Mouse (Mus musculus) liver, embryonic 16.5 days (tissue): ENCODE results near the gene Trappc10. TPM values are rescaled to one million over a fixed set of nuclear protein-coding genes. Genes with fewer than 3 reads are reported as not detected.
A peak's percentile ranks its signal among the peaks of the same experiment; 100 is the strongest.

Source experiments
- ATAC-seq: fragments of 200-750 bp; cut with Nextera tagmentation; 2 replicates; pipeline ENCODE4 v1.8.0; 2017; ENCODE audit warnings: low read depth, mild to moderate bottlenecking, moderate number of reproducible peaks, moderate library complexity
- H3K27ac ChIP-seq: fragments of 300-500 bp; sonication (generic); 2 replicates; pipeline ENCODE4 v1.5.1; 2014; ENCODE audit warnings: mild to moderate bottlenecking, low read length
- H3K27me3 ChIP-seq: fragments of 300-500 bp; sonication (generic); 2 replicates; pipeline ENCODE4 v1.6.1; 2014; ENCODE audit warnings: low read depth, low read length, mixed read lengths; ENCODE audit not compliant: control insufficient read depth, insufficient read depth
- H3K36me3 ChIP-seq: fragments of 300-500 bp; sonication (generic); 2 replicates; pipeline ENCODE4 v1.6.1; 2014; ENCODE audit warnings: mild to moderate bottlenecking; ENCODE audit not compliant: control insufficient read depth, insufficient read depth
- H3K4me1 ChIP-seq: fragments of 300-500 bp; sonication (generic); 2 replicates; pipeline ENCODE4 v1.6.1; 2014; ENCODE audit warnings: low read depth, low read length, mixed read lengths; ENCODE audit not compliant: control insufficient read depth
- H3K4me2 ChIP-seq: fragments of 300-500 bp; sonication (generic); 2 replicates; pipeline ENCODE4 v1.6.1; 2014; ENCODE audit warnings: low read depth, low read length, mixed read lengths
- H3K4me3 ChIP-seq: fragments of 300-500 bp; sonication (generic); 2 replicates; pipeline ENCODE4 v1.5.1; 2014; ENCODE audit warnings: low read depth, mild to moderate bottlenecking, low read length
- H3K9ac ChIP-seq: fragments of 300-500 bp; sonication (generic); 2 replicates; pipeline ENCODE4 v1.6.1; 2014; ENCODE audit warnings: low read depth, low read length
- H3K9me3 ChIP-seq: fragments of 300-500 bp; sonication (generic); replicated peaks from 2 replicates; pipeline ENCODE4 v1.6.1; 2016; ENCODE audit warnings: low read length; ENCODE audit not compliant: control insufficient read depth
- WGBS: fragments of 180-500 bp; shearing (Covaris S2); extraction: QIAGEN DNeasy Blood & Tissue Kit; methylation state at CpG from one replicate; pipeline ENCODE4 v1.1.7; 2014; ENCODE audit not compliant: insufficient replicate concordance; 5-methylcytosine and 5-hydroxymethylcytosine counted together
- polyA plus RNA-seq: library from polyadenylated mRNA; unstranded; fragments of >200 nt; fragmentation: Nextera tagmentation; extraction: Ambion mirVana; gene quantifications from 2 replicates; pipeline ENCODE4 v1.2.1, GENCODE M21; 2015

Trappc10 gene
- polyA plus RNA-seq, 1 experiment from 2014 or later: 5.9 TPM

- Histone ChIP-seq H3K4me1 (peaks cover 8% of the 10 kb centered on the region), H3K9me3 (no peaks in the 10 kb centered on the region), H3K27me3 (no peaks in the 10 kb centered on the region), H3K4me2 (no peak overlapping the region), H3K4me3 (no peak overlapping the region), H3K9ac (no peak overlapping the region), H3K36me3 (peaks cover 29% of the 10 kb centered on the region), H3K27ac (no peak overlapping the region)
- WGBS: 89% methylated on average over 5 of the region's 5 CpGs
- ATAC-seq: no peak
Measured at GRCm38 (mm10) chr10:78228560-78228928, 15.9 kb downstream of the Trappc10 start.

- Histone ChIP-seq H3K9ac (no peak overlapping the region), H3K4me3 (no peak overlapping the region), H3K27me3 (no peaks in the 10 kb centered on the region), H3K27ac (no peak overlapping the region), H3K9me3 (no peaks in the 10 kb centered on the region), H3K4me1 (peaks cover 3% of the 10 kb centered on the region; the same call in 1 of the 2 replicates), H3K4me2 (no peak overlapping the region), H3K36me3 (peaks cover 29% of the 10 kb centered on the region)
- ATAC-seq: no peak
- WGBS: 82% methylated on average over 8 of the region's 8 CpGs
Measured at GRCm38 (mm10) chr10:78227875-78228559, 16.4 kb downstream of the Trappc10 start.

- no peak for ATAC-seq
- 80% methylated on average over 6 of the region's 6 CpGs for WGBS
- H3K36me3 ChIP-seq: peaks cover 34% of the 10 kb centered on the region
Measured at GRCm38 (mm10) chr10:78224136-78224535, 20.3 kb downstream of the Trappc10 start.

GRCm38 (mm10) chr10:78222908-78223307, 21.5 kb downstream of the Trappc10 start:
- Histone ChIP-seq H3K36me3 (peaks cover 33% of the 10 kb centered on the region), H3K4me1 (peaks cover 18% of the 10 kb centered on the region), H3K4me3 (no peak overlapping the region), H3K9me3 (no peaks in the 10 kb centered on the region), H3K27me3 (no peaks in the 10 kb centered on the region), H3K27ac (no peak overlapping the region), H3K9ac (no peak overlapping the region), H3K4me2 (no peak overlapping the region)
- 89% methylated on average over 4 of the region's 4 CpGs for WGBS
- no peak for ATAC-seq

More at GRCm38 (mm10) chr10:78224136-78224535, 20.3 kb downstream of the Trappc10 start:
- H3K9me3 ChIP-seq: no peaks in the 10 kb centered on the region
- H3K4me3 ChIP-seq: no peak overlapping the region
- H3K4me1 ChIP-seq: peaks cover 12% of the 10 kb centered on the region
- no peak overlapping the region for H3K9ac ChIP-seq
- H3K4me2 ChIP-seq: no peak overlapping the region
- no peak overlapping the region for H3K27ac ChIP-seq
- H3K27me3 ChIP-seq: no peaks in the 10 kb centered on the region

- Histone ChIP-seq H3K4me3 (no peak overlapping the region), H3K27me3 (no peaks in the 10 kb centered on the region), H3K4me1 (peaks cover 32% of the 10 kb centered on the region), H3K9ac (no peak overlapping the region), H3K4me2 (no peak overlapping the region), H3K36me3 (peaks cover 39% of the 10 kb centered on the region), H3K9me3 (no peaks in the 10 kb centered on the region), H3K27ac (no peak overlapping the region)
- ATAC-seq: no peak
- 93% methylated on average over 7 of the region's 7 CpGs for WGBS
Measured at GRCm38 (mm10) chr10:78221315-78221714, 23.1 kb downstream of the Trappc10 start.

- no peak overlapping the region for H3K9ac ChIP-seq
- H3K9me3 ChIP-seq: no peaks in the 10 kb centered on the region
- H3K4me1 ChIP-seq: peaks cover 47% of the 10 kb centered on the region
- no peak for ATAC-seq
- no peaks in the 10 kb centered on the region for H3K27me3 ChIP-seq
- WGBS: 78% methylated on average over 1 of the region's 1 CpGs
- H3K36me3 ChIP-seq: peaks cover 52% of the 10 kb centered on the region
- H3K4me2 ChIP-seq: no peak overlapping the region
- no peak overlapping the region for H3K27ac ChIP-seq
- H3K4me3 ChIP-seq: no peak overlapping the region
Measured at GRCm38 (mm10) chr10:78219528-78219927, 24.9 kb downstream of the Trappc10 start.

GRCm38 (mm10) chr10:78218576-78218975, 25.9 kb downstream of the Trappc10 start:
- Histone ChIP-seq H3K9me3 (no peaks in the 10 kb centered on the region), H3K36me3 (peaks cover 61% of the 10 kb centered on the region), H3K27me3 (no peaks in the 10 kb centered on the region), H3K27ac (peak overlapping the region; percentile 86), H3K4me1 (peaks cover 47% of the 10 kb centered on the region), H3K4me3 (no peak overlapping the region), H3K4me2 (no peak overlapping the region), H3K9ac (no peak overlapping the region)
- ATAC-seq: no peak
- WGBS: 85% methylated on average over 6 of the region's 6 CpGs

GRCm38 (mm10) chr10:78216376-78217083, 27.9 kb downstream of the Trappc10 start:
- peak overlapping the region; percentile 52 for H3K9ac ChIP-seq
- H3K9me3 ChIP-seq: no peaks in the 10 kb centered on the region
- 42% methylated on average over 6 of the region's 6 CpGs for WGBS
- peaks cover 71% of the 10 kb centered on the region for H3K36me3 ChIP-seq
- ATAC-seq: peak; percentile 100
- H3K4me3 ChIP-seq: 0 out of 2 replicates have a peak overlapping the region, but pooled peaks have one; percentile 19
- H3K4me2 ChIP-seq: peak overlapping the region; percentile 50
- H3K4me1 ChIP-seq: peaks cover 47% of the 10 kb centered on the region
- no peaks in the 10 kb centered on the region for H3K27me3 ChIP-seq
- H3K27ac ChIP-seq: peak overlapping the region; percentile 86

- Histone ChIP-seq H3K27me3 (no peaks in the 10 kb centered on the region), H3K9me3 (no peaks in the 10 kb centered on the region), H3K27ac (peak overlapping the region; percentile 14; the same call in 1 of the 2 replicates), H3K4me1 (peaks cover 35% of the 10 kb centered on the region), H3K9ac (no peak overlapping the region), H3K36me3 (peaks cover 75% of the 10 kb centered on the region), H3K4me2 (no peak overlapping the region), H3K4me3 (no peak overlapping the region)
- WGBS: 92% methylated on average over 9 of the region's 9 CpGs
- no peak for ATAC-seq
Measured at GRCm38 (mm10) chr10:78214371-78214770, 30.1 kb downstream of the Trappc10 start.
